Mouse (Mus musculus): ENCODE data around the gene Lama4.
A peak's percentile ranks its signal among the peaks of the same experiment; 100 is the strongest.

Gene Lama4

GRCm38 (mm10) chr10:39056050-39056449, 90.7 kb downstream of the Lama4 start:
- DNase-seq = no peak

DNA sequence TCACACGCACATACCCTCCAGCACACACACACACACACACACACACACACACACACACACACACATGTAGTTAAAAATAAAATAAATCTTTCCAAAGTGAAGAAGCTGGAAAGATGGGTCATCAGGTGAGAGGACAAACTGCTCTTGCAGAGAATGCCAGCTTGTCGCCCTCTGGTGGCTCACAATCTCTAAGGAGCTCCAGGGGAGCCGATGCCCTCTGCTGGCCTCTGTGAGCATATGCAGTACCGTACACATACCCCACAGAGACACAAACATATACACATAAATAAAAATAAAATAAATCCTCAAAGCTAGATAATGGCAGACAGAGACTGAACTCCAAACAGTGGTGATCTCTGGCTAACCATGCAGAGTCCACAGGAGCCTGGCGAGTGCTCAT, 99.4 kb downstream of the Lama4 start:
- peak; percentile 76 for DNase-seq

DNA sequence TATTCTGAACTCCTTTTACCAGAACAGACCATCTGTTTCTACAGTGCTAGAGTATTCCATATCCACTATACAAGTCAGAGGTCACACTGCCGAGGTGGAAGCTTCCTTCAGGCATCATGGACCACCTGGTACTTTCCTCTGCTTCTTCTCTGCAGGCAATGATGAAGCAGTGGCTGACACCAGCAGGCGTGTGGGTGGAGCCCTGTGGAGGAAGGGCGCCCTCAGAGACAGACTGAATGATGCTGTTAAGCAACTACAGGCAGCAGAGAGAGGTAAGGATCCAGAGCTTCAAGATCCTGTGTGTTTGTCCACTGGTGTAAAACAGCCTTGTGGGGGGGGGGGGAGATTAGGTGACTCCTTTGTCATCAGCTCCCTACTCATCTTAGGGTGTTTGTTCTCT, 100.1 kb downstream of the Lama4 start:
- no peak for DNase-seq

- DNase-seq = peak; percentile 96
Measured at GRCm38 (mm10) chr10:39066061-39066460, 100.7 kb downstream of the Lama4 start.

GRCm38 (mm10) chr10:39066962-39067361, 101.6 kb downstream of the Lama4 start:
- peak; percentile 97 for DNase-seq

DNA sequence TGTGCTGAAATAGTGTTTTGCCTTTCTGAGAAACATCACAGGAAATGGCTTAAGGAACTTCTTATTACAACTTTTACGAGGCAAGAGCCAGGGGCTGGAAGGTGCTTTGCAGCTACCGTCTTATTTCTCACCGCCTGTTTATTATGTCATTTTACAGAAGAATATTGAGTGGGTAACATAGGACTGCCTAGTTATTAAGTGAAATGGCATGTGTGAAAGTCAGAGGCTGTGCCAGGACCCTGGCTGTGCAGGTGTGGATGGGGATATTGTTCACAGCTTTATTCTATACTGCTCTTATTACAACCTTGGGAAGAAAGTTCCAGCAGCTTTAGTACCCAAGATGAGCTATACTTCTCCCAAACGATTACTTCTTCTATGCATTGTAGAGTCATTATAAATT, 106.7 kb downstream of the Lama4 start:
- no peak for DNase-seq

GRCm38 (mm10) chr10:39096981-39097380, 131.7 kb downstream of the Lama4 start:
- DNase-seq = peak; percentile 79

- peak; percentile 60 for DNase-seq
Measured at GRCm38 (mm10) chr10:39098746-39099145, 133.4 kb downstream of the Lama4 start.

- DNase-seq = peak; percentile 69
Measured at GRCm38 (mm10) chr10:39104803-39105449, 139.6 kb downstream of the Lama4 start.

GRCm38 (mm10) chr10:39106413-39106812, 141.1 kb downstream of the Lama4 start:
- DNase-seq = no peak

DNA sequence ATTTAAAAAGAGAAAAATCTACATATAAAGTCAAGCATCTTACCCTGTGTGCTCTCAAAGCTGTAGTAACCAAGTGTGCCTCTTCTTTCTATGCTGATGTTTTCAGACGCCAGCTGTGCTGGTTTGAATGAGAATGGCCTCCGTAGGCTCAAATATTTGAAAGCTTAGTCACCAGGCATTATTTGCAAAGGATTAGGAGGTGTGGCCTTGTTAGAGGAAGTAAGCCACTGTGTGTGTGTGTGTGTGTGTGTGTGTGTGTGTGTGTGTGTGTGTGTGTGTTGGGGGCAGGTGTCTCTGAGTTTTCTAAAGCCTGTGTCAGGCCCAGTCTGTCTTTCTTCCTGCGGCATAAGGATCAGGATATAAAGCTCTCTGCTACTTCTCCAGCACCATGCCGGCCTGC, 141.6 kb downstream of the Lama4 start:
- no peak for DNase-seq

DNA sequence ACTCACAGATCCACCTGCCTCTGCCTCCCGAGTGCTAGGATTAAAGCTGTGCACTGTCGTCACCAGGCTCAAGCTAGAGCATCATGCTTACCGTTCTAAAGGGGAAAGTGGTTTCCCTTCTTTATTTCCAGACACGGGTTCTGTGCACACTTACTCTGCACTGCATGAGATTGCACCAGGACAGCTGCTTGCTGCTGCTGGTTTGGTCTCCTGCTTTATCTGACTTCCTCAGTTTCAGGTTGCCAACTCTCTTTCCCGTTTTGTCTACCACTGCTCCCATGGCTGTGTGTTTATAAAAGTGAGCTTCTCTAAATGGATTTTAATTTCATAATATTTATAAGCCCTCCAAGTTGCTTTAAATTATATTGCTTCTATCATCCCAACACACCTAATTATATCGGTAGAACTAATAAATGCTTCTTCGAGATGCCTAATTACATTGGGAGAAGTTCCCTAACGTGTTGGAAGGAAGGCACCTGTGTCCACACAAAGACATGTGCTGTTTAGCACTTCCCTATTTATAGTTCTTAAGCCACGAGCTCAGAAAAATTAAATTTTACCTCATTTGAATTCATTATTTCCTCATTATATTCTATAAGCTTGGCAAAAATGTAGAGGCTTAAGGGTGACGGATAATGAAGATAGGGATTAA, 143.6 kb downstream of the Lama4 start:
- no peak for DNase-seq

DNA sequence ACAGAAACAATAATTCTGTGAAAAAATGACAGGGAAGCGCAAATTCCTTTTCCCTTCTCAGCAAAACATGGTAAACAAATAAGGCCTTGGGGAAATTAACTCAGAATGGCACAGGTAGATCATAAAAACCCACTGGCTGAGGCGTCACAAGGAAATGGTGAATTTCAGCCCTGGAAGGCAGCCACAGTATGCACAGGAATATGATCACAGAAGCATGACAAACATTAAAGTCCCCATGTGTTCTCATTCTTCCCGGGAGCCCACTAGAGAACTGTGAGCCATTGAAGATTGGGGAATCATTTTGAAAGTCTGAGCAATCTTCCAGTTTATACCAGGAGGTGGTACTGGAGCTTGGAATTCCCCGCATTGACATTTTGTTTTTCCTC, 144.2 kb downstream of the Lama4 start:
- no peak for DNase-seq

- DNase-seq = no peak
Measured at GRCm38 (mm10) chr10:39121412-39121811, 156.1 kb downstream of the Lama4 start.

GRCm38 (mm10) chr10:39133462-39134310, 168.4 kb downstream of the Lama4 start, which contains the start of the genes Fam229b and Tube1:
Gene Fam229b (minus strand): TSS chr10:39133914.
Gene Tube1 (plus strand): TSS chr10:39133976.
- DNase-seq = peak; percentile 99

- no peak for DNase-seq
Measured at GRCm38 (mm10) chr10:39137766-39138165, 172.5 kb downstream of the Lama4 start.

- no peak for DNase-seq
Measured at GRCm38 (mm10) chr10:39138761-39139160, 173.4 kb downstream of the Lama4 start.

GRCm38 (mm10) chr10:39140843-39141242, 175.5 kb downstream of the Lama4 start:
- no peak for DNase-seq

DNA sequence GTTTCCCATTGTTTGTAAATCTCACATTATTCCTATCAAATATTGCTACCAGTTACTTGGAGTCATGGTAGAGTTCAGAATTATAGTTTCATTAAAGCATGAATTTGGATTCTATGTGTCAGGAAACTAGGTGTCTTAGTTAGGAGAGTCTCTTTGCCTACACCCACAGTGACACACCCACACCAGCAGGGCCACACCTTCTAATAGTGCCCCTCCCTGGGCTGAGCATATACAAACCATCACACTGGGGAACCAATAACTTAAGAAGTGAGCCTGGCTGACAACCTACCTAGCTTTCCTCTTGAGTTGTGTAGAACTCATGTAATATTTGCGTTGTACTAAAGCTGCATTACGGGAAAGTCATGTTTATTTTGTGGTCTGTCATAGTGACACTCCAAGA, 176.1 kb downstream of the Lama4 start:
- no peak for DNase-seq

DNA sequence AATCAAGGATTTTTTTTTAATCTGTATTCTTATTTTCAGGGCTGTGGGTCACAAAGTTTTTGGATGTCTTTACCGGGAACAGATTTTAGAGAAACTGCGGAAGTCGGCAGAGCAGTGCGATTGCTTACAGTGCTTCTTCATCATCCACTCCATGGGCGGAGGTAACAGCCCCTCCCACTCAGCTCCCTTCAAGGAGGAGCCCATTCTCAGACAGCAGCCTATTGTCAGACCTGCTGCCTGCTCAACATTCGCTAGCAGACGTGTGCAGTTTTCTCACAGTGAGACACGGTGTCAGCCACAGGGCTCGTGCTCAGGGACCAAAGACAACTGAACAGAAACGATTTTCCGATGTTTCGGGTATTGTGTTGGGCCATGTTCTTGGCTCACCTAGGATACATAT, 176.9 kb downstream of the Lama4 start:
- DNase-seq = no peak

DNA sequence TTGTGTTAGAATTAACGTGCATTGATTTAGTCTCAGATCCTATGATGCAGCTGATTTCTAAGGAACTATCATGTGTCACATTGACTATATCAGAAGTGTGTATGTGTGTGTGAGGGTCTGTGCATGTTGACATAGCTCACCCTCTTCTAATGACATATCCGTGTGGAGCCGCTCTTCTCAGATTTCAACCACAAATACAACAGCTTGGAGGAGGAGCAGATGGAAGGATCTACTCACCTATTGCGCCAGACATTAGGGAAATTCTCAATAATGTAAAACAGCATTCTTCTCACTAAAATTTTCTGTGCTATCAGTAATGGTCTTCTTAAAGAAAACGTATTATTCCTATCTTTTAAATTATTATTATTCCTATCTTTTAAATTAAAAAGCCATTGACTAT, 191.4 kb downstream of the Lama4 start:
- DNase-seq = peak; percentile 19

- DNase-seq = peak; percentile 39
Measured at GRCm38 (mm10) chr10:39157321-39157720, 192.0 kb downstream of the Lama4 start.

DNA sequence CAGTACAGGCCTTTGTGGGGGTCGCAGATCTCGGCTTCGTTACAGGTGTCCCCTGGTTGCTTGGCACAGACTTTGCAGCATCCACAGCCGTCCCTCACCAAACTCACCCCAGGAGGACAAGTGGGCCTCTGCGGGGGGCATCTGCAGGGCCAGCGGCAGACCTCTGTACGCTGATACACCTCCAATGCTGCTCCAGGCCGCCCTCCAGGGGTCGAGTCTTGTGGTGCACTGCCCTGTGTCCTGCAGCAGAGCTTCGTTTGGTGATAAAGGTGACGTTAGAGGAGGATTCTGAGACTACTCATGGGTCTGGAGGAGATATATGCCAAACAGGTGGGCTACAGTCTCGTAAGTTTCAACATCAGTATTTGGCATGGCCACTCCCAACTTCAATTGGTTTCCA, 193.0 kb downstream of the Lama4 start:
- DNase-seq = peak; percentile 80
